Mouse (Mus musculus) forebrain, embryonic 16.5 days (tissue): Measurements from ENCODE around the gene Sumo3. TPM values are rescaled to one million over a fixed set of nuclear protein-coding genes. Genes with fewer than 3 reads are reported as not detected.

Experiments
- ATAC-seq: fragments of 200-750 bp; cut with Nextera tagmentation; 2 replicates; pipeline ENCODE4 v1.8.0; 2017; ENCODE audit warnings: mild to moderate bottlenecking, moderate library complexity
- H3K27ac ChIP-seq: fragments of 300-500 bp; sonication (generic); 2 replicates; pipeline ENCODE4 v1.5.1; 2014; ENCODE audit warnings: low read length, control low read depth
- H3K27me3 ChIP-seq: fragments of 300-500 bp; sonication (generic); replicated peaks from 2 replicates; pipeline ENCODE4 v1.6.1; 2014; ENCODE audit warnings: low read length; ENCODE audit not compliant: control insufficient read depth, insufficient read depth
- H3K36me3 ChIP-seq: fragments of 300-500 bp; sonication (generic); 2 replicates; pipeline ENCODE4 v1.6.1; 2014; ENCODE audit not compliant: control insufficient read depth, insufficient read depth
- H3K4me1 ChIP-seq: fragments of 300-500 bp; sonication (generic); replicated peaks from 2 replicates; pipeline ENCODE4 v1.6.1; 2014; ENCODE audit warnings: low read length; ENCODE audit not compliant: control insufficient read depth, insufficient read depth
- H3K4me2 ChIP-seq: fragments of 300-500 bp; sonication (generic); 2 replicates; pipeline ENCODE4 v1.6.1; 2014; ENCODE audit warnings: mild to moderate bottlenecking, low read length, control low read depth
- H3K4me3 ChIP-seq: fragments of 300-500 bp; sonication (generic); replicated peaks from 2 replicates; pipeline ENCODE4 v1.5.1; 2014; ENCODE audit warnings: mild to moderate bottlenecking, low read length, control low read depth
- H3K9ac ChIP-seq: fragments of 300-500 bp; sonication (generic); replicated peaks from 2 replicates; pipeline ENCODE4 v1.6.1; 2014; ENCODE audit warnings: low read depth, low read length, control low read depth
- H3K9me3 ChIP-seq: fragments of 300-500 bp; sonication (generic); 2 replicates; pipeline ENCODE4 v1.6.1; 2016; ENCODE audit warnings: low read length; ENCODE audit not compliant: control insufficient read depth
- WGBS: fragments of 180-500 bp; shearing (Covaris S2); extraction: QIAGEN DNeasy Blood & Tissue Kit; methylation state at CpG from one replicate; pipeline ENCODE4 v1.1.7; 2014; 5-methylcytosine and 5-hydroxymethylcytosine counted together
- polyA plus RNA-seq: library from polyadenylated mRNA; unstranded; fragments of >200 nt; fragmentation: Nextera tagmentation; extraction: Ambion mirVana; gene quantifications from 2 replicates; pipeline ENCODE4 v1.2.1, GENCODE M21; 2015

Gene Sumo3
- polyA plus RNA-seq = 335 and 349 TPM in 2 replicates

- Histone ChIP-seq H3K9me3 (0 out of 2 replicates have a peak, but pooled peaks cover 3% of the 10 kb centered on the region), H3K27me3 (no peaks in the 10 kb centered on the region), H3K4me2 (peak within 1 kb of the TSS; percentile 86), H3K36me3 (peaks cover 4% of the 10 kb centered on the region), H3K4me1 (peaks cover 23% of the 10 kb centered on the region), H3K4me3 (peak within 1 kb of the TSS; percentile 57), H3K27ac (peak within 1 kb of the TSS; percentile 91), H3K9ac (peak within 1 kb of the TSS; percentile 82)
- peak; percentile 88 for ATAC-seq
- WGBS = 1% methylated on average over 111 of the region's 119 CpGs
Observed at GRCm38 (mm10) chr10:77605908-77606826, at the start of gene Sumo3, which contains the start of gene Gm49325. Gene Sumo3 (plus strand): TSS chr10:77606097. Gene Gm49325 (plus strand): TSS chr10:77606197.

- Histone ChIP-seq H3K36me3 (no peaks in the 10 kb centered on the region), H3K27ac (no peak overlapping the region), H3K4me2 (no peak overlapping the region), H3K9me3 (no peaks in the 10 kb centered on the region), H3K9ac (no peak overlapping the region), H3K4me1 (no peaks in the 10 kb centered on the region), H3K4me3 (no peak overlapping the region), H3K27me3 (no peaks in the 10 kb centered on the region)
- 90% methylated on average over 7 of the region's 7 CpGs for WGBS
- ATAC-seq = no peak
Observed at GRCm38 (mm10) chr10:77556631-77557030, 49.3 kb upstream of the Sumo3 start.

GRCm38 (mm10) chr10:77557641-77558040, 48.3 kb upstream of the Sumo3 start:
- Histone ChIP-seq H3K36me3 (no peaks in the 10 kb centered on the region), H3K4me2 (no peak overlapping the region), H3K4me1 (no peaks in the 10 kb centered on the region), H3K27ac (no peak overlapping the region), H3K4me3 (no peak overlapping the region), H3K9ac (no peak overlapping the region), H3K9me3 (no peaks in the 10 kb centered on the region), H3K27me3 (no peaks in the 10 kb centered on the region)
- no peak for ATAC-seq
- WGBS = 87% methylated on average over 4 of the region's 4 CpGs

- no peaks in the 10 kb centered on the region for H3K9me3 ChIP-seq
- no peak for ATAC-seq
- no peak overlapping the region for H3K4me3 ChIP-seq
- H3K27ac ChIP-seq = no peak overlapping the region
- no peaks in the 10 kb centered on the region for H3K36me3 ChIP-seq
- no peaks in the 10 kb centered on the region for H3K27me3 ChIP-seq
- no peaks in the 10 kb centered on the region for H3K4me1 ChIP-seq
- no peak overlapping the region for H3K4me2 ChIP-seq
- 87% methylated on average over 11 of the region's 11 CpGs for WGBS
- no peak overlapping the region for H3K9ac ChIP-seq
Observed at GRCm38 (mm10) chr10:77560090-77560489, 45.8 kb upstream of the Sumo3 start.

DNA sequence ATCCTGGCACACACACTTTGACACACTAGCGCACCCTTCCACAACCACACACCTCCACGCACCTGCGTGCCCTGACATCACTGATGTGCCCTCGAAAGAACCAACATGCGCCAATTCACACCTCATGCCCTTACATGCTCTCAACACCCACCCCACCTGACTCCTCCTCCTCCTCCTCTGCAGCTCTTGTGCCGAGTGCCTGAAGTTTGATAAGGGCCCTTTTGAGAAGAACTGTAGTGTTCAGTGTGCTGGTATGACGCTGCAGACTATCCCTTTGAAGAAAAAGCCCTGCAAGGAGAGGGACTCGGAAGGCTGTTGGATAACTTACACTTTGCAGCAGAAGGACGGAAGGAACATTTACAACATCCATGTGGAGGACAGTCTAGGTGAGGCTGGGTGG, 45.1 kb upstream of the Sumo3 start:
- no peaks in the 10 kb centered on the region for H3K4me1 ChIP-seq
- no peak overlapping the region for H3K9ac ChIP-seq
- no peaks in the 10 kb centered on the region for H3K9me3 ChIP-seq
- 92% methylated on average over 9 of the region's 9 CpGs for WGBS
- H3K36me3 ChIP-seq = no peaks in the 10 kb centered on the region
- H3K27me3 ChIP-seq = no peaks in the 10 kb centered on the region
- no peak overlapping the region for H3K4me2 ChIP-seq
- no peak overlapping the region for H3K4me3 ChIP-seq
- no peak for ATAC-seq
- no peak overlapping the region for H3K27ac ChIP-seq

- H3K9me3 ChIP-seq = no peaks in the 10 kb centered on the region
- H3K36me3 ChIP-seq = no peaks in the 10 kb centered on the region
- H3K4me1 ChIP-seq = no peaks in the 10 kb centered on the region
- no peak overlapping the region for H3K4me2 ChIP-seq
- H3K9ac ChIP-seq = no peak overlapping the region
- no peak overlapping the region for H3K4me3 ChIP-seq
- H3K27ac ChIP-seq = no peak overlapping the region
- no peak for ATAC-seq
- H3K27me3 ChIP-seq = no peaks in the 10 kb centered on the region
- WGBS = 75% methylated on average over 2 of the region's 2 CpGs
Observed at GRCm38 (mm10) chr10:77561508-77561907, 44.4 kb upstream of the Sumo3 start.

GRCm38 (mm10) chr10:77565005-77565404, 40.9 kb upstream of the Sumo3 start:
- H3K9me3 ChIP-seq = no peaks in the 10 kb centered on the region
- no peak for ATAC-seq
- no peak overlapping the region for H3K4me2 ChIP-seq
- H3K4me3 ChIP-seq = no peak overlapping the region
- H3K4me1 ChIP-seq = no peaks in the 10 kb centered on the region
- 84% methylated on average over 8 of the region's 8 CpGs for WGBS
- no peaks in the 10 kb centered on the region for H3K27me3 ChIP-seq
- no peak overlapping the region for H3K9ac ChIP-seq
- no peak overlapping the region for H3K27ac ChIP-seq
- no peaks in the 10 kb centered on the region for H3K36me3 ChIP-seq

GRCm38 (mm10) chr10:77566651-77567050, 39.2 kb upstream of the Sumo3 start:
- H3K4me3 ChIP-seq = no peak overlapping the region
- H3K36me3 ChIP-seq = no peaks in the 10 kb centered on the region
- H3K4me2 ChIP-seq = no peak overlapping the region
- no peaks in the 10 kb centered on the region for H3K4me1 ChIP-seq
- H3K9ac ChIP-seq = no peak overlapping the region
- ATAC-seq = no peak
- no peak overlapping the region for H3K27ac ChIP-seq
- no peaks in the 10 kb centered on the region for H3K27me3 ChIP-seq
- 28% methylated on average over 8 of the region's 8 CpGs for WGBS
- H3K9me3 ChIP-seq = no peaks in the 10 kb centered on the region

GRCm38 (mm10) chr10:77569481-77569880, 36.4 kb upstream of the Sumo3 start:
- WGBS = 50% methylated on average over 7 of the region's 7 CpGs
- no peak overlapping the region for H3K27ac ChIP-seq
- H3K4me3 ChIP-seq = no peak overlapping the region
- ATAC-seq = no peak
- H3K36me3 ChIP-seq = no peaks in the 10 kb centered on the region
- H3K27me3 ChIP-seq = no peaks in the 10 kb centered on the region
- no peak overlapping the region for H3K4me2 ChIP-seq
- H3K9me3 ChIP-seq = no peaks in the 10 kb centered on the region
- no peak overlapping the region for H3K9ac ChIP-seq
- H3K4me1 ChIP-seq = no peaks in the 10 kb centered on the region
